Mouse (Mus musculus): ENCODE data around the gene Adm. TPM values are rescaled to one million over a fixed set of nuclear protein-coding genes. Genes with fewer than 3 reads are reported as not detected.
"Not testable (repeated sequence)": the region's sequence is repeated elsewhere in the genome, so short reads cannot be mapped to it uniquely, and the experiment has no call there.

Gene Adm
- polyA plus RNA-seq, 1 experiment from 2014 or later = 2.5 TPM

- Histone ChIP-seq H3K9ac (no peak overlapping the region), H3K36me3 (ENCODE audit: insufficient read depth) (no peaks in the 10 kb centered on the region), H3K4me2 (no peak overlapping the region), H3K9me3 (ENCODE audit: low read depth, low read length) (no peaks in the 10 kb centered on the region), H3K27ac (ENCODE audit: low read depth) (0 out of 2 replicates have a peak overlapping the region, but pooled peaks have one; percentile 72), H3K4me1 (ENCODE audit: insufficient read depth) (peaks cover 13% of the 10 kb centered on the region; the same call in 1 of the 2 replicates), H3K27me3 (ENCODE audit: insufficient read depth, low read length) (no peaks in the 10 kb centered on the region), H3K4me3 (ENCODE audit: low read depth, low read length) (no peak overlapping the region)
- WGBS = 76% methylated on average over 11 of the region's 11 CpGs
- DNase-seq (no peak), ATAC-seq (ENCODE audit: insufficient read depth) (no peak)
- no peak for TF ChIP-seq CTCF (IDR thresholded peaks at IDR 0.05; ENCODE audit: low read depth)
These were observed 11.9 kb downstream of the Adm start for GRCm38 (mm10) chr7:110639291-110639915.

GRCm38 (mm10) chr7:110639958-110640357 is 12.5 kb downstream of the Adm start:
- 88% methylated on average over 3 of the region's 3 CpGs for WGBS
- not testable (repeated sequence) for ATAC-seq (ENCODE audit: insufficient read depth); H3K27me3 ChIP-seq (ENCODE audit: insufficient read depth, low read length); H3K9me3 ChIP-seq (ENCODE audit: low read depth, low read length); H3K9ac ChIP-seq; H3K4me2 ChIP-seq; H3K36me3 ChIP-seq (ENCODE audit: insufficient read depth); H3K4me3 ChIP-seq (ENCODE audit: low read depth, low read length); H3K27ac ChIP-seq (ENCODE audit: low read depth); DNase-seq
- H3K4me1 ChIP-seq (ENCODE audit: insufficient read depth) = peaks cover 13% of the 10 kb centered on the region; the same call in 1 of the 2 replicates

GRCm38 (mm10) chr7:110645311-110645710 is 17.9 kb downstream of the Adm start:
- Histone ChIP-seq H3K27ac (ENCODE audit: low read depth) (no peak overlapping the region), H3K27me3 (ENCODE audit: insufficient read depth, low read length) (no peaks in the 10 kb centered on the region), H3K36me3 (ENCODE audit: insufficient read depth) (no peaks in the 10 kb centered on the region), H3K4me3 (ENCODE audit: low read depth, low read length) (no peak overlapping the region), H3K9me3 (ENCODE audit: low read depth, low read length) (peaks cover 6% of the 10 kb centered on the region), H3K9ac (no peak overlapping the region), H3K4me1 (ENCODE audit: insufficient read depth) (peaks cover 8% of the 10 kb centered on the region), H3K4me2 (no peak overlapping the region)
- DNase-seq = peak; percentile 93
- WGBS = 68% methylated on average over 5 of the region's 5 CpGs
- peak; percentile 71 for ATAC-seq (ENCODE audit: insufficient read depth)
- peak; percentile 81 for TF ChIP-seq CTCF (IDR thresholded peaks at IDR 0.05; ENCODE audit: low read depth)

GRCm38 (mm10) chr7:110645859-110646258 is 18.4 kb downstream of the Adm start:
- 0 out of 2 replicates have a peak, but pooled peaks have one; percentile 10 for ATAC-seq (ENCODE audit: insufficient read depth)
- H3K9ac ChIP-seq = no peak overlapping the region
- no peaks in the 10 kb centered on the region for H3K27me3 ChIP-seq (ENCODE audit: insufficient read depth, low read length)
- H3K4me1 ChIP-seq (ENCODE audit: insufficient read depth) = peaks cover 8% of the 10 kb centered on the region
- H3K36me3 ChIP-seq (ENCODE audit: insufficient read depth) = no peaks in the 10 kb centered on the region
- H3K4me2 ChIP-seq = no peak overlapping the region
- no peak overlapping the region for H3K27ac ChIP-seq (ENCODE audit: low read depth)
- no peak for TF ChIP-seq CTCF (IDR thresholded peaks at IDR 0.05; ENCODE audit: low read depth)
- 67% methylated on average over 6 of the region's 6 CpGs for WGBS
- peaks cover 6% of the 10 kb centered on the region for H3K9me3 ChIP-seq (ENCODE audit: low read depth, low read length)
- DNase-seq = no peak
- H3K4me3 ChIP-seq (ENCODE audit: low read depth, low read length) = no peak overlapping the region

- peaks cover 8% of the 10 kb centered on the region for H3K4me1 ChIP-seq (ENCODE audit: insufficient read depth)
- no peaks in the 10 kb centered on the region for H3K36me3 ChIP-seq (ENCODE audit: insufficient read depth)
- H3K9me3 ChIP-seq (ENCODE audit: low read depth, low read length) = peaks cover 6% of the 10 kb centered on the region
- 80% methylated on average over 8 of the region's 8 CpGs for WGBS
- H3K4me3 ChIP-seq (ENCODE audit: low read depth, low read length) = no peak overlapping the region
- DNase-seq (no peak), ATAC-seq (ENCODE audit: insufficient read depth) (no peak)
- no peaks in the 10 kb centered on the region for H3K27me3 ChIP-seq (ENCODE audit: insufficient read depth, low read length)
- no peak overlapping the region for H3K4me2 ChIP-seq
- H3K9ac ChIP-seq = no peak overlapping the region
- no peak overlapping the region for H3K27ac ChIP-seq (ENCODE audit: low read depth)
- TF ChIP-seq CTCF (IDR thresholded peaks at IDR 0.05; ENCODE audit: low read depth) = no peak
These were observed 19.3 kb downstream of the Adm start for GRCm38 (mm10) chr7:110646611-110647407.

GRCm38 (mm10) chr7:110647559-110648454 is 20.3 kb downstream of the Adm start:
- Histone ChIP-seq H3K4me1 (ENCODE audit: insufficient read depth) (peaks cover 8% of the 10 kb centered on the region), H3K27me3 (ENCODE audit: insufficient read depth, low read length) (no peaks in the 10 kb centered on the region), H3K4me3 (ENCODE audit: low read depth, low read length) (no peak overlapping the region), H3K9ac (no peak overlapping the region), H3K4me2 (no peak overlapping the region), H3K36me3 (ENCODE audit: insufficient read depth) (no peaks in the 10 kb centered on the region), H3K27ac (ENCODE audit: low read depth) (no peak overlapping the region), H3K9me3 (ENCODE audit: low read depth, low read length) (peaks cover 6% of the 10 kb centered on the region)
- 54% methylated on average over 15 of the region's 15 CpGs for WGBS
- ATAC-seq (ENCODE audit: insufficient read depth) = no peak
- no peak for DNase-seq
- TF ChIP-seq CTCF (IDR thresholded peaks at IDR 0.05; ENCODE audit: low read depth) = no peak

Data from lung, embryonic 14.5 days (tissue).